Mouse (Mus musculus) embryonic facial prominence, embryonic 12.5 days (tissue): Measurements from ENCODE around the gene Smco1. TPM values are rescaled to one million over a fixed set of nuclear protein-coding genes. Genes with fewer than 3 reads are reported as not detected.
A peak's percentile ranks its signal among the peaks of the same experiment; 100 is the strongest.

ENCODE experiments used
- ATAC-seq: fragments of 200-750 bp; cut with Nextera tagmentation; 2 replicates; pipeline ENCODE4 v1.8.0; 2017; ENCODE audit not compliant: insufficient number of reproducible peaks, insufficient read depth, low FRiP score, low TSS enrichment
- H3K27ac ChIP-seq: fragments of 300-500 bp; sonication (generic); 2 replicates; pipeline ENCODE4 v1.5.1; 2016; ENCODE audit warnings: mild to moderate bottlenecking
- H3K27me3 ChIP-seq: fragments of 300-500 bp; sonication (generic); 2 replicates; pipeline ENCODE4 v1.6.1; 2016; ENCODE audit warnings: mild to moderate bottlenecking, moderate library complexity
- H3K36me3 ChIP-seq: fragments of 300-500 bp; sonication (generic); 2 replicates; pipeline ENCODE4 v1.6.1; 2016; ENCODE audit warnings: mild to moderate bottlenecking
- H3K4me1 ChIP-seq: fragments of 300-500 bp; sonication (generic); 2 replicates; pipeline ENCODE4 v1.6.1; 2016
- H3K4me2 ChIP-seq: fragments of 300-500 bp; sonication (generic); replicated peaks from 2 replicates; pipeline ENCODE4 v1.6.1; 2016; ENCODE audit warnings: mild to moderate bottlenecking, moderate library complexity
- H3K4me3 ChIP-seq: fragments of 300-500 bp; sonication (generic); 2 replicates; pipeline ENCODE4 v1.5.1; 2016; ENCODE audit warnings: mild to moderate bottlenecking
- H3K9ac ChIP-seq: fragments of 300-500 bp; sonication (generic); 2 replicates; pipeline ENCODE4 v1.6.1; 2016; ENCODE audit warnings: mild to moderate bottlenecking, moderate library complexity
- H3K9me3 ChIP-seq: fragments of 300-500 bp; sonication (generic); 2 replicates; pipeline ENCODE4 v1.6.1; 2016; ENCODE audit warnings: mild to moderate bottlenecking, moderate library complexity
- WGBS: fragments of 180-500 bp; shearing (Covaris S2); methylation state at CpG from one replicate; pipeline ENCODE4 v1.1.7; 2016; 5-methylcytosine and 5-hydroxymethylcytosine counted together
- microRNA counts: library from miRNA; unstranded; fragments of <30 nt; microRNA quantifications from one replicate; lab custom pipeline; 2017
- microRNA-seq: library from miRNA; unstranded; fragments of <30 nt; microRNA quantifications from one replicate; pipeline ENCODE4, GENCODE M21; 2017
- polyA plus RNA-seq: library from polyadenylated mRNA; unstranded; fragments of >200 nt; fragmentation: Nextera tagmentation; extraction: Ambion mirVana; gene quantifications from 2 replicates; pipeline ENCODE4 v1.2.1, GENCODE M21; 2016

The Smco1 gene
- polyA plus RNA-seq, 1 experiment from 2014 or later: not detected

DNA sequence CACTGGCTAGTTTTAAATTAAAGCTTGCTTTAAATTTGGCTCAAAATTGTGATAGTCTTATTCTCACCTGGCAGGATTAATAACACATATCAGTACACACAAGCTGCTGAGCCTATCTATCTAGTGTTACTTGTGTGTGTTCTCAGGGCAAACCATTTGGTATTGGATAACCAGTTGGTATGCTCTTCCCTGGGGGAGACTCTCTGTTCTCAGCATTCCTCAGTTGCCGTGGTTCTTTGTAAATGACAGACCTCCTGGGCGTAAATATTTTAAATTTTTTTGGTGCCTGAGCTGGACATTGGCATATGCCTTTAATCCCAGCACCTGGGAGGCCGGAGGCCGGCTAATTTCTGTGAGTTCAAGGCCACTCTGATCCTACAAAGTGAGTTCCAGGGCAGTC is 41.6 kb downstream of the Smco1 start:
- Histone ChIP-seq H3K4me2 (no peak overlapping the region), H3K4me3 (no peak overlapping the region), H3K27me3 (no peaks in the 10 kb centered on the region), H3K27ac (no peak overlapping the region), H3K9ac (no peak overlapping the region), H3K36me3 (no peaks in the 10 kb centered on the region), H3K9me3 (no peaks in the 10 kb centered on the region), H3K4me1 (no peaks in the 10 kb centered on the region)
- WGBS: 36% methylated on average over 4 of the region's 4 CpGs
- ATAC-seq: no peak

DNA sequence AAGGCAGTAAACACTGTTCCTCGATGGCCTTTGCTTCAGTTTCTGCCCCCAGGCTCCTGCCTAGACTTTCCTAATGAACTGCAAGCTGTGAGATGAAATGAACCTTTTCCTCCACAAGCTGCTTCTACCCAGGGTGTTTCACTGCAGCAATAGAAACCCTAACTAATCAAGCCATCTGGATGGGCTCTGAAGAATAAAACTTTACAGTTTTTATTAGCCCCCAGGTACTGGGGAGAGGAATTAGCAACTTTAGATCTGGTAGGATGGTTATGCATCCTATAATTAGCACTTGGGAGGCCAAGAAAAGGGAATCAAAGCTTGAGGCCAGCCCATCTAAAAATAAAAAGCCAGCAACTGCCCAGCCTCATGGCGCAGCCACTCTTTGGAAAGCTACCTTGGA is 45.3 kb downstream of the Smco1 start:
- H3K9me3 ChIP-seq: no peaks in the 10 kb centered on the region
- no peak overlapping the region for H3K4me2 ChIP-seq
- H3K9ac ChIP-seq: no peak overlapping the region
- H3K36me3 ChIP-seq: no peaks in the 10 kb centered on the region
- no peak overlapping the region for H3K27ac ChIP-seq
- 64% methylated on average over 2 of the region's 2 CpGs for WGBS
- H3K4me3 ChIP-seq: no peak overlapping the region
- no peaks in the 10 kb centered on the region for H3K4me1 ChIP-seq
- H3K27me3 ChIP-seq: no peaks in the 10 kb centered on the region
- ATAC-seq: no peak

- no peak overlapping the region for H3K9ac ChIP-seq
- H3K4me2 ChIP-seq: no peak overlapping the region
- no peak for ATAC-seq
- no peak overlapping the region for H3K27ac ChIP-seq
- no peaks in the 10 kb centered on the region for H3K27me3 ChIP-seq
- 39% methylated on average over 7 of the region's 7 CpGs for WGBS
- no peak overlapping the region for H3K4me3 ChIP-seq
- H3K9me3 ChIP-seq: no peaks in the 10 kb centered on the region
- H3K4me1 ChIP-seq: no peaks in the 10 kb centered on the region
- H3K36me3 ChIP-seq: no peaks in the 10 kb centered on the region
Measured at GRCm38 (mm10) chr16:32323953-32324352, 52.7 kb downstream of the Smco1 start.

MicroRNAs encoded within 50 kb of the gene (microRNA counts, 519-probe panel; counts per million panel counts)
- 460 counts per million, percentile 65 among the panel's probes with 10 or more counts for microRNA mmu-miR-1946a (lab: Ali Mortazavi, UCI)

Small RNAs within 50 kb of the gene (microRNA-seq; reads per million reads assigned to microRNA genes)
- gene Mir1946a: not detected

Other genes starting within 250 kb of the Smco1 start
- 39.1 and 39.2 TPM in 2 replicates for gene Pak2, start 192.1 kb upstream of the Smco1 start, polyA plus RNA-seq
- 138 and 141 TPM in 2 replicates for gene Pigx, start 171.7 kb upstream of the Smco1 start, polyA plus RNA-seq
- 29.7 and 32.7 TPM in 2 replicates for gene Cep19, start 171.7 kb upstream of the Smco1 start, polyA plus RNA-seq
- 9.9 and 11.1 TPM in 2 replicates for gene Nrros, start 105.9 kb upstream of the Smco1 start, polyA plus RNA-seq
- gene Bex6, start 91.6 kb upstream of the Smco1 start, polyA plus RNA-seq: 0.22 and 0.31 TPM in 2 replicates
- gene Fbxo45, start 24.3 kb upstream of the Smco1 start, polyA plus RNA-seq: 22.3 and 24.8 TPM in 2 replicates
- gene Wdr53, start 24.2 kb upstream of the Smco1 start, polyA plus RNA-seq: 16.6 and 18.0 TPM in 2 replicates
- gene Rnf168, start 6.0 kb downstream of the Smco1 start, polyA plus RNA-seq: 33.8 and 41.8 TPM in 2 replicates
- 31.9 and 33.2 TPM in 2 replicates for gene Ubxn7, start 60.8 kb downstream of the Smco1 start, polyA plus RNA-seq
- not detected in 2 replicates for gene Tm4sf19, start 129.0 kb downstream of the Smco1 start, polyA plus RNA-seq
- gene Tctex1d2, start 148.2 kb downstream of the Smco1 start, polyA plus RNA-seq: 25.6 and 28.7 TPM in 2 replicates
- gene Pcyt1a, start 159.5 kb downstream of the Smco1 start, polyA plus RNA-seq: 34.2 and 35.4 TPM in 2 replicates
- gene Slc51a, start 216.4 kb downstream of the Smco1 start, polyA plus RNA-seq: 0.09 and 0.33 TPM in 2 replicates
- not detected in 2 replicates for gene Zdhhc19, start 224.8 kb downstream of the Smco1 start, polyA plus RNA-seq